Mouse (Mus musculus): ENCODE results near the gene Ank2.

- TF ChIP-seq POLR2A (IDR thresholded peaks at IDR 0.05; ENCODE audit: extremely low read depth, insufficient read depth, low read length) (no peak), CTCF (IDR thresholded peaks at IDR 0.05; ENCODE audit: extremely low read depth, insufficient read depth, low read length) (no peak)
These were observed 365.1 kb downstream of the Ank2 start for GRCm38 (mm10) chr3:127134062-127134461.

Data from cortical plate, adult 2 months (tissue).